Mouse (Mus musculus) erythroblast, embryonic 14.5 days (primary cell): ENCODE data around the gene 1700001P01Rik.

Experiments used
- GATA1 ChIP-seq: IDR thresholded peaks from 2 replicates; pipeline ENCODE4 v1.6.1; 2012; ENCODE audit warnings: low read length, inconsistent platforms, mixed read lengths
- TAL1 ChIP-seq: IDR thresholded peaks from 3 replicates; pipeline ENCODE4 v1.6.1; 2012; ENCODE audit warnings: low read length, inconsistent platforms, mixed read lengths

GRCm38 (mm10) chr11:97789727-97790126, 14.0 kb upstream of the 1700001P01Rik start:
- TF ChIP-seq TAL1 (no peak), GATA1 (no peak)
